Mouse (Mus musculus): ENCODE data around the gene Tbc1d10b. TPM values are rescaled to one million over a fixed set of nuclear protein-coding genes. Genes with fewer than 3 reads are reported as not detected.
"Not testable (repeated sequence)": the region's sequence is repeated elsewhere in the genome, so short reads cannot be mapped to it uniquely, and the experiment has no call there.

Gene Tbc1d10b
- polyA plus RNA-seq, 1 experiment from 2014 or later = 12.1 TPM

GRCm38 (mm10) chr7:127183828-127184227 lies 24.4 kb downstream of the Tbc1d10b start:
- H3K4me2 ChIP-seq (replicated peaks; ENCODE audit: low read depth) = no peak overlapping the region
- H3K36me3 ChIP-seq (ENCODE audit: control insufficient read depth, insufficient read depth, low read length) = no peaks in the 10 kb centered on the region
- H3K4me3 ChIP-seq (ENCODE audit: low read depth, low read length) = no peak overlapping the region
- H3K9ac ChIP-seq (ENCODE audit: low read length) = no peak overlapping the region
- DNase-seq (ENCODE audit: low spot score) (no peak), ATAC-seq (ENCODE audit: low FRiP score, low TSS enrichment) (no peak)
- 80% methylated on average over 6 of the region's 6 CpGs for WGBS
- no peak overlapping the region for H3K27ac ChIP-seq (replicated peaks)
- no peaks in the 10 kb centered on the region for H3K27me3 ChIP-seq (ENCODE audit: control insufficient read depth, insufficient read depth, low read length)
- H3K4me1 ChIP-seq (replicated peaks; ENCODE audit: control insufficient read depth, insufficient read depth) = no peaks in the 10 kb centered on the region
- no peak for TF ChIP-seq EP300 (optimal IDR thresholded peaks at IDR 0.05)
- peak; percentile 54 for TF ChIP-seq CTCF (IDR thresholded peaks at IDR 0.05; ENCODE audit: low read depth)
- no peaks in the 10 kb centered on the region for H3K9me3 ChIP-seq (ENCODE audit: control insufficient read depth, low read length)

- 66% methylated on average over 8 of the region's 8 CpGs for WGBS
- no peak for DNase-seq (ENCODE audit: low spot score)
- no peak for ATAC-seq (ENCODE audit: low FRiP score, low TSS enrichment)
These were observed 24.9 kb downstream of the Tbc1d10b start for GRCm38 (mm10) chr7:127183345-127183744.

GRCm38 (mm10) chr7:127181724-127182123 lies 26.5 kb downstream of the Tbc1d10b start:
- not testable (repeated sequence) for H3K27me3 ChIP-seq (ENCODE audit: control insufficient read depth, insufficient read depth, low read length); H3K4me1 ChIP-seq (replicated peaks; ENCODE audit: control insufficient read depth, insufficient read depth); H3K4me2 ChIP-seq (replicated peaks; ENCODE audit: low read depth); ATAC-seq (ENCODE audit: low FRiP score, low TSS enrichment); H3K4me3 ChIP-seq (ENCODE audit: low read depth, low read length); H3K36me3 ChIP-seq (ENCODE audit: control insufficient read depth, insufficient read depth, low read length); DNase-seq (ENCODE audit: low spot score); H3K9ac ChIP-seq (ENCODE audit: low read length); H3K27ac ChIP-seq (replicated peaks); H3K9me3 ChIP-seq (ENCODE audit: control insufficient read depth, low read length)
- WGBS = 34% methylated on average over 3 of the region's 3 CpGs

More at GRCm38 (mm10) chr7:127183345-127183744, 24.9 kb downstream of the Tbc1d10b start:
- Histone ChIP-seq H3K4me1 (replicated peaks; ENCODE audit: control insufficient read depth, insufficient read depth) (no peaks in the 10 kb centered on the region), H3K27me3 (ENCODE audit: control insufficient read depth, insufficient read depth, low read length) (no peaks in the 10 kb centered on the region), H3K27ac (replicated peaks) (no peak overlapping the region), H3K4me2 (replicated peaks; ENCODE audit: low read depth) (no peak overlapping the region), H3K9ac (ENCODE audit: low read length) (no peak overlapping the region), H3K4me3 (ENCODE audit: low read depth, low read length) (no peak overlapping the region), H3K36me3 (ENCODE audit: control insufficient read depth, insufficient read depth, low read length) (no peaks in the 10 kb centered on the region), H3K9me3 (ENCODE audit: control insufficient read depth, low read length) (no peaks in the 10 kb centered on the region)
- no peak for TF ChIP-seq CTCF (IDR thresholded peaks at IDR 0.05; ENCODE audit: low read depth)
- TF ChIP-seq EP300 (optimal IDR thresholded peaks at IDR 0.05) = no peak

GRCm38 (mm10) chr7:127180783-127181182 lies 27.5 kb downstream of the Tbc1d10b start:
- no peaks in the 10 kb centered on the region for H3K27me3 ChIP-seq (ENCODE audit: control insufficient read depth, insufficient read depth, low read length)
- 50% methylated on average over 2 of the region's 2 CpGs for WGBS
- H3K9ac ChIP-seq (ENCODE audit: low read length) = no peak overlapping the region
- H3K27ac ChIP-seq (replicated peaks) = no peak overlapping the region
- H3K36me3 ChIP-seq (ENCODE audit: control insufficient read depth, insufficient read depth, low read length) = no peaks in the 10 kb centered on the region
- DNase-seq (ENCODE audit: low spot score) (no peak), ATAC-seq (ENCODE audit: low FRiP score, low TSS enrichment) (no peak)
- no peaks in the 10 kb centered on the region for H3K9me3 ChIP-seq (ENCODE audit: control insufficient read depth, low read length)
- no peak for TF ChIP-seq CTCF (IDR thresholded peaks at IDR 0.05; ENCODE audit: low read depth)
- no peak for TF ChIP-seq EP300 (optimal IDR thresholded peaks at IDR 0.05)
- no peak overlapping the region for H3K4me2 ChIP-seq (replicated peaks; ENCODE audit: low read depth)
- no peak overlapping the region for H3K4me3 ChIP-seq (ENCODE audit: low read depth, low read length)
- H3K4me1 ChIP-seq (replicated peaks; ENCODE audit: control insufficient read depth, insufficient read depth) = no peaks in the 10 kb centered on the region

- WGBS = 76% methylated on average over 4 of the region's 4 CpGs
These were observed 31.3 kb downstream of the Tbc1d10b start for GRCm38 (mm10) chr7:127176937-127177336.

GRCm38 (mm10) chr7:127166501-127166900 lies 41.8 kb downstream of the Tbc1d10b start:
- 78% methylated on average over 5 of the region's 5 CpGs for WGBS
- no peaks in the 10 kb centered on the region for H3K9me3 ChIP-seq (ENCODE audit: control insufficient read depth, low read length)
- H3K4me2 ChIP-seq (replicated peaks; ENCODE audit: low read depth) = no peak overlapping the region
- DNase-seq (ENCODE audit: low spot score) (no peak), ATAC-seq (ENCODE audit: low FRiP score, low TSS enrichment) (no peak)
- H3K27me3 ChIP-seq (ENCODE audit: control insufficient read depth, insufficient read depth, low read length) = no peaks in the 10 kb centered on the region
- H3K36me3 ChIP-seq (ENCODE audit: control insufficient read depth, insufficient read depth, low read length) = no peaks in the 10 kb centered on the region
- no peak overlapping the region for H3K9ac ChIP-seq (ENCODE audit: low read length)
- H3K4me1 ChIP-seq (replicated peaks; ENCODE audit: control insufficient read depth, insufficient read depth) = no peaks in the 10 kb centered on the region
- no peak overlapping the region for H3K4me3 ChIP-seq (ENCODE audit: low read depth, low read length)
- TF ChIP-seq CTCF (IDR thresholded peaks at IDR 0.05; ENCODE audit: low read depth) (no peak), EP300 (optimal IDR thresholded peaks at IDR 0.05) (no peak)
- no peak overlapping the region for H3K27ac ChIP-seq (replicated peaks)

More at GRCm38 (mm10) chr7:127176937-127177336, 31.3 kb downstream of the Tbc1d10b start:
- H3K27me3 ChIP-seq (ENCODE audit: control insufficient read depth, insufficient read depth, low read length) = no peaks in the 10 kb centered on the region
- H3K36me3 ChIP-seq (ENCODE audit: control insufficient read depth, insufficient read depth, low read length) = no peaks in the 10 kb centered on the region
- ATAC-seq (ENCODE audit: low FRiP score, low TSS enrichment) (no peak), DNase-seq (ENCODE audit: low spot score) (no peak)
- H3K27ac ChIP-seq (replicated peaks) = no peak overlapping the region
- H3K9me3 ChIP-seq (ENCODE audit: control insufficient read depth, low read length) = no peaks in the 10 kb centered on the region
- TF ChIP-seq CTCF (IDR thresholded peaks at IDR 0.05; ENCODE audit: low read depth) (no peak), EP300 (optimal IDR thresholded peaks at IDR 0.05) (no peak)
- H3K4me1 ChIP-seq (replicated peaks; ENCODE audit: control insufficient read depth, insufficient read depth) = no peaks in the 10 kb centered on the region
- no peak overlapping the region for H3K9ac ChIP-seq (ENCODE audit: low read length)
- H3K4me2 ChIP-seq (replicated peaks; ENCODE audit: low read depth) = no peak overlapping the region
- H3K4me3 ChIP-seq (ENCODE audit: low read depth, low read length) = no peak overlapping the region

All from stomach, postnatal 0 days (tissue).